Mouse (Mus musculus) gastrocnemius, adult 2 months (tissue): ENCODE results near the gene Tnfsf9. TPM values are rescaled to one million over a fixed set of nuclear protein-coding genes. Genes with fewer than 3 reads are reported as not detected.

Experiments
- DNase-seq: peaks from one replicate; pipeline ENCODE4 v3.0.0; 2022
- H3K27ac ChIP-seq: fragments of 200-600 bp; 2 replicates; pipeline ENCODE4 v1.8.1; 2022; ENCODE audit warnings: mild to moderate bottlenecking
- H3K4me3 ChIP-seq: fragments of 200-600 bp; 2 replicates; pipeline ENCODE4 v1.8.1; 2022; ENCODE audit warnings: mild to moderate bottlenecking, moderate library complexity
- CTCF ChIP-seq: fragments of 200-600 bp; IDR thresholded peaks from 2 replicates; pipeline ENCODE4 v1.8.1; 2022; ENCODE audit warnings: antibody characterized with exemption, mild to moderate bottlenecking, moderate library complexity
- intact Hi-C: fragments of 180-260 bp; cut with DNase I; formaldehyde crosslinking; loops from one replicate; pipeline ENCODE4 v1.15.1; 2025
- total RNA-seq, 2 experiments: library from RNA; stranded (reverse); gene quantifications; 2 replicates each; pipeline ENCODE4 v1.2.3; 2021

Gene Tnfsf9
- total RNA-seq, 2 experiments from 2014 or later = 0.47 to 0.61 TPM

GRCm38 (mm10) chr17:57153787-57154186, 48.7 kb downstream of the Tnfsf9 start:
- TF ChIP-seq CTCF = no peak
- Histone ChIP-seq H3K27ac (no peak overlapping the region), H3K4me3 (no peak overlapping the region)
- DNase-seq = no peak
- intact Hi-C loops = no loop called here

Other genes starting within 250 kb of the Tnfsf9 start
- not detected for gene Acsbg2, start 230.9 kb upstream of the Tnfsf9 start, total RNA-seq
- gene 1700061G19Rik, start 229.8 kb upstream of the Tnfsf9 start, total RNA-seq = not detected
- 10 to 100 TPM; 20.3 to 21.2 TPM for gene Mllt1, start 169.9 kb upstream of the Tnfsf9 start, total RNA-seq
- gene Acer1, start 123.2 kb upstream of the Tnfsf9 start, total RNA-seq = not detected
- 10 to 100 TPM; 33.8 to 40.7 TPM for gene Clpp, start 115.0 kb upstream of the Tnfsf9 start, total RNA-seq
- 10 to 100 TPM; 21.8 to 30.4 TPM for gene Alkbh7, start 108.0 kb upstream of the Tnfsf9 start, total RNA-seq
- gene Pspn, start 105.3 kb upstream of the Tnfsf9 start, total RNA-seq = not detected
- gene Gtf2f1, start 94.0 kb upstream of the Tnfsf9 start, total RNA-seq = 10 to 100 TPM; 15.4 to 17.9 TPM
- gene Gm17949, start 93.9 kb upstream of the Tnfsf9 start, total RNA-seq = not detected
- 10 to 100 TPM; 26.6 to 30.5 TPM for gene Khsrp, start 73.8 kb upstream of the Tnfsf9 start, total RNA-seq
- not detected for gene Slc25a41, start 63.7 kb upstream of the Tnfsf9 start, total RNA-seq
- not detected for gene Crb3, start 46.2 kb upstream of the Tnfsf9 start, total RNA-seq
- gene Slc25a23, start 45.5 kb upstream of the Tnfsf9 start, total RNA-seq = 10 to 100 TPM; 34.4 to 52.2 TPM
- gene Dennd1c, start 26.8 kb upstream of the Tnfsf9 start, total RNA-seq = under 1 TPM; 0.22 to 0.56 TPM
- 1 to 10 TPM in 1 of 2 experiments, under 1 TPM in 1; 0.64 to 1.7 TPM for gene Tubb4a, start 17.5 kb upstream of the Tnfsf9 start, total RNA-seq
- gene Cd70, start 44.5 kb downstream of the Tnfsf9 start, total RNA-seq = not detected
- gene Tnfsf14, start 88.9 kb downstream of the Tnfsf9 start, total RNA-seq = not detected
- gene C3, start 122.8 kb downstream of the Tnfsf9 start, total RNA-seq = 10 to 100 TPM; 10.3 to 24.5 TPM
- 10 to 100 TPM; 24.0 to 24.4 TPM for gene Gpr108, start 143.1 kb downstream of the Tnfsf9 start, total RNA-seq
- gene Trip10, start 144.1 kb downstream of the Tnfsf9 start, total RNA-seq = 100 to 1,000 TPM; 170 to 176 TPM
- gene Vav1, start 173.8 kb downstream of the Tnfsf9 start, total RNA-seq = under 1 TPM; 0.46 to 0.56 TPM